Mouse (Mus musculus) hindbrain, embryonic 11.5 days (tissue): ENCODE data around the gene Ccdc124. TPM values are rescaled to one million over a fixed set of nuclear protein-coding genes. Genes with fewer than 3 reads are reported as not detected.

Experiments
- ATAC-seq: fragments of 200-750 bp; cut with Nextera tagmentation; 2 replicates; pipeline ENCODE4 v1.8.0; 2017; ENCODE audit warnings: mild to moderate bottlenecking, moderate TSS enrichment, moderate library complexity; ENCODE audit not compliant: low FRiP score
- DNase-seq: peaks from one replicate; pipeline ENCODE4 v3.0.0-alpha.2; 2015; ENCODE audit warnings: low spot score
- H3K27ac ChIP-seq: fragments of 300-500 bp; sonication (generic); 2 replicates; pipeline ENCODE4 v1.5.1; 2014; ENCODE audit warnings: mild to moderate bottlenecking, low read depth, low read length
- H3K27me3 ChIP-seq: fragments of 300-500 bp; sonication (generic); 2 replicates; pipeline ENCODE4 v1.6.1; 2014; ENCODE audit warnings: mild to moderate bottlenecking, low read length, moderate library complexity, mixed read lengths; ENCODE audit not compliant: control insufficient read depth, insufficient read depth
- H3K36me3 ChIP-seq: fragments of 300-500 bp; sonication (generic); 2 replicates; pipeline ENCODE4 v1.6.1; 2014; ENCODE audit warnings: mild to moderate bottlenecking, low read length, moderate library complexity, mixed read lengths; ENCODE audit not compliant: control insufficient read depth, insufficient read depth
- H3K4me1 ChIP-seq: fragments of 300-500 bp; sonication (generic); replicated peaks from 2 replicates; pipeline ENCODE4 v1.6.1; 2014; ENCODE audit warnings: low read length, mixed read lengths; ENCODE audit not compliant: control insufficient read depth, insufficient read depth
- H3K4me2 ChIP-seq: fragments of 300-500 bp; sonication (generic); replicated peaks from 2 replicates; pipeline ENCODE4 v1.6.1; 2014; ENCODE audit warnings: mild to moderate bottlenecking, low read depth, low read length
- H3K4me3 ChIP-seq: fragments of 300-500 bp; sonication (generic); 2 replicates; pipeline ENCODE4 v1.5.1; 2014; ENCODE audit warnings: low read depth, low read length
- H3K9ac ChIP-seq: fragments of 300-500 bp; sonication (generic); 2 replicates; pipeline ENCODE4 v1.6.1; 2014; ENCODE audit warnings: low read depth, low read length
- H3K9me3 ChIP-seq: fragments of 300-500 bp; sonication (generic); 2 replicates; pipeline ENCODE4 v1.6.1; 2016; ENCODE audit warnings: low read length; ENCODE audit not compliant: control insufficient read depth
- WGBS: fragments of 180-500 bp; shearing (Covaris S2); extraction: QIAGEN DNeasy Blood & Tissue Kit; methylation state at CpG from one replicate; pipeline ENCODE4 v1.1.7; 2014; 5-methylcytosine and 5-hydroxymethylcytosine counted together
- polyA plus RNA-seq: library from polyadenylated mRNA; unstranded; fragments of >200 nt; fragmentation: Nextera tagmentation; extraction: Ambion mirVana; gene quantifications from 2 replicates; pipeline ENCODE4 v1.2.1, GENCODE M21; 2014

The Ccdc124 gene
- polyA plus RNA-seq, 1 experiment from 2014 or later, result 173 TPM

DNA sequence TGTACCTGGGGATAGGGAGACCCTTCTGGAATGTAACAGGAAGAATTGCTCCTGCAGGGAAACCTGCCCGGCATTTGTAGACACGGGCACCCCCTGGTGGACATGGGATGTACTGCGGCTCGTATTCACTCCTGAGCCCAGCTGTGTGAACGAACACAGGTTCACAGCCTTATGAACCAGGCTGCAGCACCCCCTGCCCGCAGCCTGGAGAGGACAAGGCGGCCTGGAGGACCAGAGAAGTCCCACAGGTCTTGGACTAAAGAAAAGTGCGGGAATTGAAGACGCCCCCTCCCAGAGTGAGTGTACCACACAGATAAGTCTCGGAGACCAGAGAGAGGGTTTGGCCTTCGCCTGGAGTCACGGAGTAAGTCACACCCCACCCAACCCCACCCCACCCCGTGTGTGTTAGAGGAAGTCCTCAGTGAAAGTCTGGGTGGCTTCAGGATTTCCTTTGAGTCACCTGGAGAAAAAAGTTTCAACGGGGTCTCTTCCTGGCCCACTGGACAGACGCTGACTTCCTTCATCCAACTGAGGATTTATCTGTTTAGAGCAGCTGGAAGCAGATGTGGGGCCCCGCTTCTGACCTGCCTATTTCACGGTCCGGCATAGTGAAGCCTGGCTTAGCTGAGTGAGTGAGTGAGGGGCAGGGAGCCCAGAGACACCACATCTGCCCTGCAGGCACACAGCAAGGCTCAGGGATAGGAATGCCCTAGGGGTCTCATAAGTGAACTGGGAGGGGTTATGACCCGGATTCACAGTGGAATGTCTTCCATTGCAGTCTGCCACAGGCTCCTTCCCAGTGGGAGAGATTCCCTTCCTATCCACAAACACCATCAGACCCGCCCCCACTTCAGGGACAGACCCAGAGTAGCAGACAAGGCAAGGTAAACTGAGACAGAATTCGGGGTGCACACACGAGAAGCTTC, 32.3 kb downstream of the Ccdc124 start:
- DNase-seq, result peak; percentile 95
- Histone ChIP-seq H3K27ac (0 out of 2 replicates have a peak overlapping the region, but pooled peaks have one; percentile 20), H3K27me3 (no peaks in the 10 kb centered on the region), H3K4me2 (no peak overlapping the region), H3K4me1 (peaks cover 5% of the 10 kb centered on the region; the same call in 1 of the 2 replicates), H3K9me3 (no peaks in the 10 kb centered on the region), H3K4me3 (no peak overlapping the region), H3K36me3 (no peaks in the 10 kb centered on the region), H3K9ac (no peak overlapping the region)
- 43% methylated on average over 22 of the region's 22 CpGs for WGBS
- peak; percentile 8; the same call in 1 of the 2 replicates for ATAC-seq

DNA sequence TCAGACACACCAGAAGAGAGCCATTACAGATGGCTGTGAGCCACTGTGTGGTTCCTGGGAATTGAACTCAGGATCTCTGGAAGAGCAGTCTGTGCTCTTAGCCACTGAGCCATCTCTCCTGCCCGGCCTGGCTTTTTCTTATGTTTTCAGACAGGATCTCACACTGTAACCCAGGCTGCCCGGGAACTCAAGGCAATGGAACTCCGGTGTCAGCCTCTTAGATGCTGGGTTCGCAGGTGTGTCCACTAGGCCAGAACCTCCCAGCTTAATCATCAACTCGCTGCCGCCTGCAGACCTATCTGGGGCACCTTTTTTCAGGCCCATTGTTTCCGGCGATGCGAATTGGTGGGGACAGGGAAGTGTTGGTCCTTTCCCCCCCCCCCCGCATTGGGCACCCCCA, 33.1 kb downstream of the Ccdc124 start:
- no peaks in the 10 kb centered on the region for H3K9me3 ChIP-seq
- ATAC-seq (no peak), DNase-seq (no peak)
- H3K27me3 ChIP-seq, result no peaks in the 10 kb centered on the region
- no peak overlapping the region for H3K4me2 ChIP-seq
- no peak overlapping the region for H3K4me3 ChIP-seq
- no peaks in the 10 kb centered on the region for H3K36me3 ChIP-seq
- no peak overlapping the region for H3K9ac ChIP-seq
- H3K27ac ChIP-seq, result no peak overlapping the region
- peaks cover 5% of the 10 kb centered on the region; the same call in 1 of the 2 replicates for H3K4me1 ChIP-seq
- WGBS, result 60% methylated on average over 10 of the region's 10 CpGs

DNA sequence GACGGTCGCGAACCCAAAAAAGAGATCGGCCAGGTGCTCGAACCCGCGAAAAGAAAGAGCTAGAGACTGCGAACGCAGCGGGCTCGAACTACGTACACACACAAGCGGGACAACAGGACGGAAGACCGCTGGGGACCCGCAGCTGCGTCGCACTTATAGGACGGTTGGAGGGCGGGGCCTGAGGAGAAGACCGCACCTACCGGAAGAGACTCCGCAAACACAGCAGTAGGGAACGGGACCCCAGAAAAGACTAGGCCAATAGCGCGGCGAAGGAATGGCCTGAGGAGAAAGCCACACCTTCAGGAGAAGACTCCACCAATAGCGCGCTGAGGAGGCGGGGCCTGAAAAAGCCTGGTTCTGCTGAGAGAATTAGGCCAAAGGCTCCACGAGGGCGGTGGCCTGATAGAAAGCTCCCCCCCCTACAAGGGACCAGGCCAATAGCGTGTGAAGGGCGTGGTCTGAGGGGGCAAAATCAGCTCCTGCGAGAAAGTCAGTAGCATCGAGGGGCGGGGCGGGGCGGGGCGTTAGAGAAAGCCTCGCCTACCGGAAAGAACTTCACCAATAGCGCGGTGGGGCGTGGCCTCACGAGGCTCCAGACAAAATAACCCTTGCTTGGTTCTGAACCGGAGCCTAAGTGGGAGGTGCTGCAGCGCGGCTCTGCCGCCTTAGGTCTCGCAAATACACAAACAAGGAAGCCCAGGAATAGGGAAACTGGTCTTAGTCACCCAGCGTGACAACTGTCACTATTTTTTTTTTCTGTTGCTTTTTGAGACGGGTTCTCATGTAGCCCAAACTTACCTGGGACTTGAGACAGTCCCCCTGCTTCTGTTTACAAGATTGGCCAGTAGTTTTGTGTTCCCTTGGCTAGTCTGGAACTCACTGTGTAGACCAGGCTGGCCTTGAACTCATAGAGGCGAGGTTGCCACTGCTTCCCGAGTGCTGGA, 34.1 kb downstream of the Ccdc124 start, which contains the start of gene Arrdc2:
TSS of gene Arrdc2 (minus strand) at position 313 of the 944 bp plus-strand sequence.
- Histone ChIP-seq H3K4me2 (peak within 1 kb of the TSS; percentile 83), H3K27ac (peak within 1 kb of the TSS; percentile 67), H3K9ac (peak within 1 kb of the TSS; percentile 70), H3K27me3 (no peaks in the 10 kb centered on the region), H3K9me3 (no peaks in the 10 kb centered on the region), H3K36me3 (no peaks in the 10 kb centered on the region), H3K4me1 (peaks cover 5% of the 10 kb centered on the region; the same call in 1 of the 2 replicates), H3K4me3 (peak within 1 kb of the TSS; percentile 57)
- peak; percentile 97 for ATAC-seq
- WGBS, result 2% methylated on average over 55 of the region's 55 CpGs
- DNase-seq, result peak; percentile 99

DNA sequence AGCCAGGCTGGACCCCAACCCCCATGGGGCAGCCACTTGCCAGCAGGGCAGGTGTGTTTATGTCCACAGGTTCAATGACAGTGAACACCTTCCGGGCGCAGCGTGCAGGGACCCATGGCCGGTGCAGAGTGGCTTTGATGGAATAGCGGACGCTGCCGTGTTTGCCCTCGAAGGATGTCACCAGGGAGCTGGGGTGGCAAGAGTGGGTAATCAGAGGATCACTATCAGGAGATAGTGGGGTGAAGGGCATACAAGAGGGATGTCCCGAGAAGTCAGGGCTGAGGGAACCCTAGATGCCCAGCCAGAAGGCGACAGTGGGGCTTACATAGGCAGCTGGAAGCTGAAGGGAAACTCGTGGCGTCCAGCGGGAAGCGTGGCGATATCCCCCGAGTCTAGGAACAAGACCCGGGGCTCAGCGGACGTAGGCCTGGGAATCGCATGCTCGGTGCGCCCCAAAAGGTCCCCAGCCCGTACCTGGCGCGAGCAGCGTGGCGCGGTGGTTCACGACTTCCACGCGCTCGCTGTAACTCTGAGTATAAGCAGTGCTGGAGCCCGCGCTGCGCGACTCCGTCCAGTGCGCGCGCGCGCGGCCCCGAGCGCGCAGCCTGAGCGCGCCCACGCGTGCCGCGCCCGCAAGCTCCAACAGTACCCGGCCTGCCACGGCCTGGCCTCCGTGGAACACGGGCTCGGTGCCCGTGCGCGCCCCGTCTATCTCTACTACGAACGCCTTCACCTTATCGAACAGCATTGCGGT, 34.9 kb downstream of the Ccdc124 start:
- WGBS, result 4% methylated on average over 59 of the region's 66 CpGs
- H3K4me2 ChIP-seq, result peak overlapping the region; percentile 83
- no peaks in the 10 kb centered on the region for H3K9me3 ChIP-seq
- no peaks in the 10 kb centered on the region for H3K36me3 ChIP-seq
- H3K9ac ChIP-seq, result peak overlapping the region; percentile 70
- peaks cover 5% of the 10 kb centered on the region; the same call in 1 of the 2 replicates for H3K4me1 ChIP-seq
- H3K27ac ChIP-seq, result peak overlapping the region; percentile 67
- no peaks in the 10 kb centered on the region for H3K27me3 ChIP-seq
- DNase-seq, result no peak
- H3K4me3 ChIP-seq, result peak overlapping the region; percentile 57
- ATAC-seq, result peak; percentile 37

DNA sequence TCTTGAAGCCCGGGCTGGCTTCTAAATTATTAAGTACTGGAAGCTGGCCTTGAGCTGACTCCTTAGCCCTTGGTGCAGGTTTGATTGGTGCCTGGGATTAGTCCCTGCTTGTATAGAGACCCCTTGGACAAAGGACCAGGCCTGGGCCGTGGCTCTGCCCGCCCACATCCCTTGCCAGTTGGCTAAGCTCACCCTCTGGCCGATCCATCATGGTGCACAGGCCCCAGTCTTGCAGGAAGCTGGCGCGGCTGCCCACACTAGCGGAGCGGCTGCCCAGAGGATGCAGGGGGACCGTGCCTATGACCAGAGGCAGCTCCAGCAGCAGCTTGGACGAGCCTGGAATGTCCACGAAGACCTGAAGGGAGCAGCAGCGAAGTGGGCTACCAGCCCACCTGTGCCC, 37.1 kb downstream of the Ccdc124 start:
- no peak for ATAC-seq
- Histone ChIP-seq H3K9me3 (no peaks in the 10 kb centered on the region), H3K4me3 (no peak overlapping the region), H3K4me1 (peaks cover 5% of the 10 kb centered on the region; the same call in 1 of the 2 replicates), H3K4me2 (no peak overlapping the region), H3K27ac (no peak overlapping the region), H3K9ac (no peak overlapping the region), H3K36me3 (no peaks in the 10 kb centered on the region), H3K27me3 (no peaks in the 10 kb centered on the region)
- 91% methylated on average over 12 of the region's 12 CpGs for WGBS
- no peak for DNase-seq

DNA sequence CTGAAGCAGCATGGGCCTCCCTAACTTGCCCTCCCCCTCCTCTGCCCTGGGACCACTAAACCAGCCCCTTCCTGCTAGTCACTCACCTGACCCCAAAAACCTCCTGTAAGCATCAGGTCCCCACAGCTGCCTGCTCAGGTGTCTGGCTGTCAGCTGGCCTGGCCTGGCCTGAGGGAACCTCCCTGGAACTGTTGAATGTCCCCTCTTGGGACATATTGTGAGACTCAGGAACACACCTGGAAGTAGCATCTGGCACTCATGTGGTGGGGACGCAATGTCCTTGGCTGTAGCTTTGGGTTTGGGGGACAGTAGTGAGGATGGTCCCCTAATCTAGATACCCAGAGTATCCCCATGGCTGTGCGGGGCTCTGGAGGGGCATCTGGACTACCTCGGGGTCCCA, 39.7 kb downstream of the Ccdc124 start:
- no peak overlapping the region for H3K4me3 ChIP-seq
- H3K9ac ChIP-seq, result no peak overlapping the region
- H3K36me3 ChIP-seq, result no peaks in the 10 kb centered on the region
- no peak overlapping the region for H3K4me2 ChIP-seq
- no peaks in the 10 kb centered on the region for H3K27me3 ChIP-seq
- no peaks in the 10 kb centered on the region for H3K9me3 ChIP-seq
- peaks cover 3% of the 10 kb centered on the region; the same call in 1 of the 2 replicates for H3K4me1 ChIP-seq
- ATAC-seq (no peak), DNase-seq (no peak)
- H3K27ac ChIP-seq, result no peak overlapping the region
- 91% methylated on average over 3 of the region's 3 CpGs for WGBS

DNA sequence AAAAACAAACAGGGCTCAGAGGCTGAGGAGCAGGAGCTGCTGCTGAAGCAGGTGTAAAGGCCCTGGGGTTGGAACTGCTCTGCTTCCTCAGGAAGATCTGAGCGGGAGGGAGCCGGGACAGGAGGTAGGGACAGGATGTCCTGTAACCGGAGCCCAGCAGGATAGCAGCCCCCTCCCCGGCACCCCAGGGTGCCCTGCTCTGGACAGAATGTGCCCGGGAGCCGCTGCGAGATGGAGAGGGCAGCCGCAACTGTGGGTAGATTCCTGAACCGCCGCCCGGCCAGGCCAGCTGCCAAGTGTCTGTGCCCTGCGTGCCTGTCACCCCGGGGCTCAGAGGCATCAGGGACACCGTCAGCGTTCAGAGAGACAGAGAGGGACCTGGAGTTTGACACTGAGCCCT, 40.2 kb downstream of the Ccdc124 start:
- Histone ChIP-seq H3K4me2 (no peak overlapping the region), H3K9ac (no peak overlapping the region), H3K4me1 (peaks cover 1% of the 10 kb centered on the region; the same call in 1 of the 2 replicates), H3K27me3 (no peaks in the 10 kb centered on the region), H3K4me3 (no peak overlapping the region), H3K9me3 (no peaks in the 10 kb centered on the region), H3K36me3 (no peaks in the 10 kb centered on the region), H3K27ac (no peak overlapping the region)
- ATAC-seq (no peak), DNase-seq (no peak)
- 52% methylated on average over 15 of the region's 15 CpGs for WGBS

DNA sequence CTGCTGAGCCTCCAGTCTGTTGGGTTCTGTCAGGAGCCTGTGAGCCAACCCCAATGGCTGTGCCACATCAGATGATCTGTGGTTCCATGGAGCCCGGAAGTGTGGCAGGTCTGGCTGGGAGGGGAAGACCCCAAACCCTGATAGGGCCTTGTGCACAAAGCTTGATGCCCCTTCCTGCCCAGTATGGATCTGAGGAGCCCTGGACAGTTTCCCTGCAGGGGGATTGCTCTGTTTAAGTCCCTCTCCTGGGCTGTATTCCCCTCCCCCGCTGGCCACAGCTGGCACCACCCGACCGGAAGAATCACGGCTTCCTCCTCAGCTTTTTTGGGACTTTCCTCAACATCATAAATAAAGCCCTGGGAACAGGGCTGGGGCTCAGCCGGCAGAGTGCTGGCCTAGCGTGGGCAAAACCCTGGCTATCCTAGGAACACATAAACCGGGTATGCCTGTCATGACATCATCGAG, 40.7 kb downstream of the Ccdc124 start:
- no peaks in the 10 kb centered on the region for H3K9me3 ChIP-seq
- ATAC-seq, result no peak
- no peaks in the 10 kb centered on the region for H3K4me1 ChIP-seq
- peak; percentile 18 for DNase-seq
- H3K4me2 ChIP-seq, result no peak overlapping the region
- 56% methylated on average over 9 of the region's 9 CpGs for WGBS
- H3K4me3 ChIP-seq, result no peak overlapping the region
- no peak overlapping the region for H3K9ac ChIP-seq
- no peaks in the 10 kb centered on the region for H3K36me3 ChIP-seq
- no peaks in the 10 kb centered on the region for H3K27me3 ChIP-seq
- no peak overlapping the region for H3K27ac ChIP-seq
